Mouse (Mus musculus) heart, adult 2 months (tissue): ENCODE results near the gene H2afy2.

Experiments
- CTCF ChIP-seq: fragments of 200-600 bp; IDR thresholded peaks from 2 replicates; pipeline ENCODE4 v1.8.1; 2022; ENCODE audit warnings: antibody characterized with exemption, mild to moderate bottlenecking, moderate library complexity
- POLR2A ChIP-seq: fragments of 200-500 bp; IDR thresholded peaks from 2 replicates; pipeline ENCODE4 v1.6.1; 2011; ENCODE audit warnings: mild to moderate bottlenecking, low read depth, low read length, control low read depth; ENCODE audit not compliant: insufficient read depth

GRCm38 (mm10) chr10:61765558-61765957 lies 18.4 kb downstream of the H2afy2 start:
- no peak for TF ChIP-seq CTCF
- TF ChIP-seq POLR2A: no peak
